Mouse (Mus musculus): ENCODE data around the gene D930007J09Rik. TPM values are rescaled to one million over a fixed set of nuclear protein-coding genes. Genes with fewer than 3 reads are reported as not detected.

Gene D930007J09Rik
- polyA plus RNA-seq (2012; rRNA removed): not detected in 2 replicates

DNA sequence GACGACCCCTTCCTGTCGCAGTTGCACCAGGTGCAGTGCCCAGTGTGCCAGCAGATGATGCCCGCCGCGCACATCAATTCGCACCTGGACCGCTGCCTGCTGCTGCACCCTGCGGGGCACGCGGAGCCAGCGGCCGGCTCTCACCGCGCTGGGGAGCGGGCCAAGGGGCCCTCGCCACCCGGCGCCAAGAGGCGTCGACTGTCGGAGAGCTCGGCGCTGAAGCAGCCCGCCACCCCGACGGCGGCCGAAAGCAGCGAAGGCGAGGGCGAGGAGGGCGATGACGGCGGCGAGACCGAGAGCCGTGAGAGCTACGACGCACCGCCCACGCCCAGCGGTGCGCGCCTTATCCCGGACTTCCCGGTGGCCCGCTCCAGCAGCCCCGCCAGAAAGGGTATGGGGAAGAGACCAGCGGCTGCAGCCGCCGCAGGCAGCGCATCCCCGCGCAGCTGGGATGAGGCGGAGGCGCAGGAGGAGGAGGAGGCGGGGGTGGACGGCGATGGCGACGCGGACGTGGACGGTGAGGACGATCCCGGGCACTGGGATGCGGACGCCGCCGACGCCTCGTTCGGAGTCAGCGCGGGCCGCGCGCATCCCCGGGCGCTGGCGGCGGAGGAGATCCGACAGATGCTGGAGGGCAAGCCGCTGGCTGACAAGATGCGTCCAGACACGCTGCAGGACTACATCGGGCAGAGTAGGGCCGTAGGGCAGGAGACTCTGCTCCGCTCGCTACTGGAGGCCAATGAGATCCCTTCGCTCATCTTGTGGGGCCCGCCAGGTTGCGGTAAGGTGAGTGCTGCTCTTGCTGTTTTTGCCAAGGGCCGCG lies at the start of gene D930007J09Rik:
Gene D930007J09Rik (minus strand): TSS at position 591 of the 823 bp plus-strand sequence.
- under 1% methylated on average over 95 of the region's 95 CpGs for WGBS
- no peak for DNase-seq (ENCODE audit: low read depth, low spot score)

DNA sequence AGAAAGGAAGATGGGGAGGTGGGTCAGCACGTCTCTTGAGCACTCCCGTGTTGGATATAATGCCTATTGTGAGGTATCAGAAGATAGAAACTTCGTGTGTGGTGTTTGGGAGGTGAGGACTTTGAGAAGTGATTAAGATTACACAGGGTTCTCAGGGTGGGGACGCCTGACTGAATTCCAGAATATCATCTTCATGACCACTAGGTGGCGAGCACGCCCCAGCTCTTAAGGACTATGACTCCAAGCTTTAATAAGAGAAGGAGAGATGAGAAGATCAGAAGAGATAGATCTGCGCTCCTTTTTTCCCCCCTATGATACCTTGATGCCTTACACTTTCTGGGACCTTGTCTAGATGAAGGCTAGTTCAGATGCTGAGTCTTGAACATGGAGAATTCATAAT lies 49.3 kb upstream of the D930007J09Rik start:
- 3% methylated on average over 7 of the region's 7 CpGs for WGBS
- peak; percentile 69 for DNase-seq (ENCODE audit: low read depth, low spot score)

DNA sequence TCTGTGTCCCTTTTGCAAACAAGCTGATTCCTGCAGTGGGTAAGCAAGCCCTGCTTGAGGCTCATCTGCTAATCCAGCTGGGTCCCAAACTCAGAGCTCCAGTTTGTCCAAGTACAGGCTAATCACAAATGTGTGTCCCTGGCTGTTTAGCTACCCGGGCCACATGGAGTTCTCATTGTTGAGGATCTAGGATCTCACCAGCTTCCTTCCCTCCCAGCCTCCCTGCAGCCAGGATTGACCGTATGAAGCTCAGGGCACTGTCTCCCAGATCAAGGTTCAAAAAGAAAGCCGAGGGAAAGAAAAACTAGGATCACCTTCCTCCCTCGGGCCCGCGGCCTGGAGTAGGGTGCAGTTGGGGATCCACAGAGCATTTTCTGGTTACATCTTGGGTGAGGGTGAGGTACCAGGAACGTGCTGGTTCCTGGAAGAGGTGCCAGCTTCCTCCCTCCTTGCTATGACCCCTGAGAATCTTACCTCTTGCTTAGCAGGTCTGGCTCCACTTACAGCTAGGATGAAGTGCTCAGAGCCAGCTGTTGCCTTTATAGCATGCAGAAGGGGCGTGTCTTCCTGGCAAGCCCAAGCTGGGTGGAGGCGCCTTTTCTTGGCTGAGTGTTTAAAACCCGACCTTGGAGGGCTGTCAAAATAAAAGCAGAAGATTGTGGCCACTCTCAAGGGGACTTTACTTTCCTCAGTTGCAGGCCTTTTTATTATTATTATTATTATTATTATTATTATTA lies 48.2 kb upstream of the D930007J09Rik start, which contains the start of gene Serpinb1a:
Gene Serpinb1a (minus strand): TSS at position 518 of the 737 bp plus-strand sequence.
- peak; percentile 88 for DNase-seq (ENCODE audit: low read depth, low spot score)
- 10% methylated on average over 10 of the region's 10 CpGs for WGBS

DNA sequence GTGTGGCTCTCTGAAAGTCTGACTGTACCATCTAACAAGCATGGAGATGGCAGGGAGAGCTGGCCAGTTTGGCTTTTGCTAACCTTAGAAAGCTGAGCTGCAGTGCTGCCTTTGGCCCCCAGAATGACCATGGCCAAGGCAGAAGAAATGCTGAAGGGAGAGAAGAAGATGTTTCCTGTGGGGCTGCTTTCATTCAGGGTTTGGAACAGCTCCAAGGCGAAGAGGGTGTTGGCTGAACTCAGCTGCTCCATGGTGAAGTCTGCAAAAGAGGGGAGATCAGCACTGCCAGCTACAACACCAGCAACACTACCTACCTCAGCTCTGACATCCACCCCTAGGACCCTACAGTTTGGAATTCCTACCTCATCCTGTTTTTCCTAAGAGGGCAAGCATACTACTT lies 47.5 kb upstream of the D930007J09Rik start:
- no peak for DNase-seq (ENCODE audit: low read depth, low spot score)
- WGBS: 19% methylated on average over 1 of the region's 1 CpGs

DNA sequence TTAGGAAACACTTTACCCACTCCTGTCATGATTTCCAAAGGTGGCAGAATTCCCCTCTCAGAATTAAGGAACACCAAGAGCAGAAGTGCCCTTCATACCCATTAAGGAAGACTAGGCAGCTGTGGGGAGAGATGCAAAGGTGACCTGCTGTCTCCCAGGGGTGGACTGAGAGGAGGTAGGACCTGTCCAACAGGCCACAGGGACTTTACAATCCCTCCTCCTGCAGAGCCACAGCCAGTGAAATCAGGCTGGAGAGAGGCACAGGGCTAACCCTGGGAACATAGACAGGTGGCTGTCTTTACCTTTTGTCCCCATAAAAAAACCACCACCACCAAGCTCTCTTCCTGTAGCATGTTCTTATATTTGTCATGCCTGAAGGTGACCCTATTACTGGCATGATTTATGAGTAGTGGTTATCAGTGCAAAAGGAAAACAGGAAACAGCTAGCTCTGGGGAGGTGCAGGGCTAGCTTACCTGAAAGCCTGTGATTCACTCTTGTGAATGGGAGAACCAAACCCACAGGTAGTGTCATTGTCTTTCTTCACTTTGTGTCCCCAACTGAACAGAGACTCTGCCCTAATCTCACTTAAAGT lies 47.0 kb upstream of the D930007J09Rik start:
- DNase-seq (ENCODE audit: low read depth, low spot score): no peak

GRCm38 (mm10) chr13:32849092-32849491 lies 46.4 kb upstream of the D930007J09Rik start:
- 14% methylated on average over 4 of the region's 4 CpGs for WGBS
- DNase-seq (ENCODE audit: low read depth, low spot score): peak; percentile 97

- DNase-seq (ENCODE audit: low read depth, low spot score): no peak
Measured at GRCm38 (mm10) chr13:32846221-32846620, 43.6 kb upstream of the D930007J09Rik start.

- no peak for DNase-seq (ENCODE audit: low read depth, low spot score)
- 93% methylated on average over 3 of the region's 3 CpGs for WGBS
Measured at GRCm38 (mm10) chr13:32841349-32841748, 38.7 kb upstream of the D930007J09Rik start.

GRCm38 (mm10) chr13:32839314-32839713 lies 36.7 kb upstream of the D930007J09Rik start:
- 16% methylated on average over 1 of the region's 1 CpGs for WGBS
- no peak for DNase-seq (ENCODE audit: low read depth, low spot score)

- DNase-seq (ENCODE audit: low read depth, low spot score): no peak
- WGBS: 94% methylated on average over 5 of the region's 5 CpGs
Measured at GRCm38 (mm10) chr13:32834513-32834912, 31.9 kb upstream of the D930007J09Rik start.

GRCm38 (mm10) chr13:32833237-32833636 lies 30.6 kb upstream of the D930007J09Rik start:
- 77% methylated on average over 6 of the region's 6 CpGs for WGBS
- no peak for DNase-seq (ENCODE audit: low read depth, low spot score)

GRCm38 (mm10) chr13:32832776-32833175 lies 30.1 kb upstream of the D930007J09Rik start:
- WGBS: 78% methylated on average over 3 of the region's 3 CpGs
- no peak for DNase-seq (ENCODE audit: low read depth, low spot score)

DNA sequence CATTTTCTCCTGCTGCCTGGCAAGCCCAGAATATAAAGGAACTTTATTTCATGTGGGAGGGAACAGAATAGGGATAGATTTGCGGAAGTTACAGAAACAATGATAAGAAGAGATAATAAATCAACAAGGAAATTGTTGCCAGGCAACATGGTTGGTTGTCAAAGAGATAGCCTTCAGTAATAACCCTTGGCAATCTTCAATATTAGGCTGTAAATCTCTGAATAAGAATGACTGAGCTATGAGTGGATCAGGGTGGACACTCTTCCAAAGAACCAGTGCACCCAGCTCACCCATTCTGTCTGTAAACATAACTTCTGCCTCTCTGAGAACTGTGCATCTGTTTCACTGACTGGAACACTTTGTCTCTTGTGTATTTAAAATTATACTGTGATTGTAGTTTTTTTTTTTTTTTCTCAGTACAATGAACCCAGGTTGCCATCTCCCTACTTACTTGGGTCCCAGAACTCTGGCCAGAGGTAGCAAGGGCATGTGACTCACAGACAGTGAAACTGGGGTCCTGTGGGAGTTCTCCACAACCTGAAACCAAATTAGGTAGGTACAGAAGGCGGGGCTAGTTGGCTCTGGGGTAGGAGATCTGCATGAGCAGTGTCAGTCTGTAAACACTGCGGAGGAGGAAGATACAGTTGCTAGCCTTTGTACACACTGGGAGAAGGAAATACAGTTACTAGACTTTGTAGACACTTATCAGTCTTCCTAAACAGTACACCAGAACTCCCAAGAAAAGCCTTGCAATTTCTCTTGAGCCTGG lies 29.0 kb upstream of the D930007J09Rik start:
- DNase-seq (ENCODE audit: low read depth, low spot score): no peak
- WGBS: 32% methylated on average over 3 of the region's 3 CpGs

- WGBS: 70% methylated on average over 4 of the region's 4 CpGs
- DNase-seq (ENCODE audit: low read depth, low spot score): no peak
Measured at GRCm38 (mm10) chr13:32828886-32829285, 26.2 kb upstream of the D930007J09Rik start.

- WGBS: 27% methylated on average over 4 of the region's 4 CpGs
- no peak for DNase-seq (ENCODE audit: low read depth, low spot score)
Measured at GRCm38 (mm10) chr13:32827951-32828350, 25.3 kb upstream of the D930007J09Rik start.

- WGBS: 64% methylated on average over 3 of the region's 3 CpGs
- DNase-seq (ENCODE audit: low read depth, low spot score): no peak
Measured at GRCm38 (mm10) chr13:32827111-32827822, 24.6 kb upstream of the D930007J09Rik start.

- DNase-seq (ENCODE audit: low read depth, low spot score): no peak
- WGBS: 88% methylated on average over 8 of the region's 8 CpGs
Measured at GRCm38 (mm10) chr13:32825546-32825945, 22.9 kb upstream of the D930007J09Rik start.

DNA sequence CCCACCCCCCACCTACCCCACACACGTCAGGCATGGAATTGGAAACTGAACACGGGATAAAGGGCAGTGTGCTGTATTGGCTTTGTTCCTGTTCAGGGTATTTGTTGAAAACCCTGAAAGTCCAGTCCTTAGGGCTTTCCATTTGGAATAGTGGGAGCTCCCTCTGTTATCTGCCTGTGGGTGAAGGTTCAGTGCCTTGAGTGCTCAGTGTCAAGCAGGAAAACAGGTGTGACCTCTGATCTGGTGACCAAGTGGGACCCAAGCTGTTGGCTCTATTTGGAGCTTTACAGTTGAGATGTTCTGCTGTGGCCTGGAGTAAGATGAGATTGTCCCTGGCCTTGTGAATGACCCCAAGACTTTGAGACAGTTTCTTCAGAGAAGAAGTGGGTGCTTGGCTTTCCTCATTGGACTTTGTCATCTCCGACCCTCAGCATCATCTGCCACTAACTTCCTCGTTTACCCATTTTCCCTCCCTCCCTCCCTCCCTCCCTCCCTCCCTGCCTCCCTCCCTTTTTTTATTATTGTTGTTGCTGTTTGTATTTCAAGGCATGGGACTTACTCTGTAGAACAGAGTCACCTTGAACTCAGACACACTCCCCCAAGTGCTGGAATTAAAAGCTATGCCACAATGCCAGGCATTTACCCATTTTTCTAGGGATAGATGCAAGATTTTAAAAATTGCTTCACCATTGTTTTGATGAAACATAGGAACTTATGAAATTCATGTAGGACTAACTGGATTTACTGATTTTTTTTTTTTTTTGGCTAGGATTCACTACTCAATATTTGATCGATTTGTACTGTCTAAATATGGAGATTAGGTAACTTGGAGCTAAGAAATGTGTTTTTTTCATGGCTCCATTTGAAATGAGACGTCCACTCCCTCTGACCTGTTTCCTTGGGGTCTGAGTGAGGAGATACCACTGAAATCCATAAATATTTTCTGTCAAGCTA lies 22.0 kb upstream of the D930007J09Rik start:
- 46% methylated on average over 6 of the region's 6 CpGs for WGBS
- DNase-seq (ENCODE audit: low read depth, low spot score): no peak
